32 mouse cellular contexts compared by ENCODE assay signal in the genomic region with DNA sequence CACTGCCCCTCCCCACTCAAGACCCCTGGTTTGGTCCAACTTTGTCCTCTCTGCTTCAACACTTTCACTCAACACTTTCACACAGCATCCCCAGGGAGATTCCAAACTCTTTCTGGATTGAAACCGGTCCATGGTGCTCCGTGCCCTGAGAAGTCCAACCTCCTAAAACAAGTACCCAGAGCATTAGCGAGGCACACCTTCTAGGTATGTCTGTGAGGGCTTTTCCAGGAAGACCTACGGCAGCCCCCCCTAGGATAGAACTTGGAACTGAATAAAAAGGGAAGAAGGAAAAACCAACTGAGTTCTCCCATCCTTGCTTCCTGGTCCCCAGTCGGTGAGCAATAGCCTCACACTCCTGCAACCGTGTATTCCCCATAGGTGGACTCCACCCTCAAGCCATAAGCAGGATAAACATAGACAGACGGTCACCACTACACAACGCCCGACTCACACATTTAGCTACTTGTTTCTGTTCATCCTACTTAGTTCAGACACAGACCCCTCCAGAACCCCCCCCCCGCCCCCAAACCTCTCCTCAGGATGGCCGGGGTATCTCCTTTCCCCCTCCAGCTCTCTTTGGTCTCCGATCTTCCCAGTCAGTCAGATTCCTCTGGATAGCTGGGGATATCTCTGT. TPM values are rescaled to one million over a fixed set of nuclear protein-coding genes. Genes with fewer than 3 reads are reported as not detected.
"Had no signal": no experiment of that assay in that cellular context is flagged by ENCODE, and none has a peak within 500 bp of the region (broad histone marks: within the 10 kb centered on the region; RNA-seq: fewer than 3 reads in every experiment).

No protein-coding gene starts in this region.

- DNase-seq: gastrocnemius, postnatal 14 days; gastrocnemius, postnatal 36 days; heart, adult 18-20 months; heart, postnatal 10 days; heart, postnatal 36 days; kidney, adult 11 months; kidney, adult 8-10 months; kidney, postnatal 10 days; kidney, postnatal 25 days; kidney, postnatal 4 days had no signal

- H3K4me3 ChIP-seq: heart, embryonic 12.5 days; hindbrain, embryonic 13.5 days; hindbrain, embryonic 15.5 days; intestine, embryonic 15.5 days; layer of hippocampus, adult 2 months; left cerebral cortex, adult 2 months; limb, embryonic 13.5 days; limb, embryonic 15.5 days; liver, embryonic 12.5 days had no signal

- H3K27me3 ChIP-seq: intestine, embryonic 15.5 days had no signal

- ATAC-seq: inflammation-experienced regulatory T-cells, adult 6 months; intestine, embryonic 15.5 days had no signal

- H3K4me2 ChIP-seq: heart, embryonic 12.5 days; hindbrain, embryonic 13.5 days; hindbrain, embryonic 15.5 days; intestine, embryonic 15.5 days; limb, embryonic 13.5 days; limb, embryonic 15.5 days; liver, embryonic 12.5 days had no signal

- H3K27ac ChIP-seq: heart, embryonic 10.5 days; hindbrain, embryonic 13.5 days; hindbrain, embryonic 15.5 days; intestine, embryonic 15.5 days; layer of hippocampus, adult 2 months; left cerebral cortex, adult 2 months; limb, embryonic 13.5 days; limb, embryonic 15.5 days; liver, embryonic 12.5 days; liver, embryonic 14.5 days had no signal

- H3K9ac ChIP-seq: heart, embryonic 12.5 days; hindbrain, embryonic 13.5 days; hindbrain, embryonic 15.5 days; intestine, embryonic 15.5 days; limb, embryonic 13.5 days; limb, embryonic 15.5 days; liver, embryonic 12.5 days; liver, embryonic 14.5 days had no signal

- H3K9me3 ChIP-seq: hindbrain, embryonic 15.5 days; intestine, embryonic 15.5 days; limb, embryonic 15.5 days had no signal

RNA-seq across cellular contexts. Expression of a gene that starts 25.7 kb away (rescaled TPM):
- total RNA-seq: hematopoietic stem cell, adult 5-6 weeks had no signal

RNA-seq across cellular contexts. Expression of a gene that starts 45.5 kb away (rescaled TPM):
- total RNA-seq: gastrocnemius, postnatal 36 days; heart, adult 18-20 months; heart, adult 8-10 months; heart, postnatal 36 days; hematopoietic stem cell, adult 5-6 weeks; layer of hippocampus, adult 2 months; layer of hippocampus, postnatal 10 days; layer of hippocampus, postnatal 25 days; left cerebral cortex, adult 2 months; left cerebral cortex, postnatal 14 days; left cerebral cortex, postnatal 36 days; liver, adult 2 months had no signal
- polyA plus RNA-seq: gonadal fat pad, adult 2 months; heart, embryonic 14.5 days; heart, embryonic 16.5 days; hindbrain, embryonic 13.5 days; hindbrain, embryonic 15.5 days; limb, embryonic 13.5 days; liver, adult 2 months; liver, embryonic 12.5 days had no signal
